Mouse (Mus musculus): ENCODE data around the gene Kif14.

- TF ChIP-seq CTCF (IDR thresholded peaks at IDR 0.05) (no peak), EP300 (IDR thresholded peaks at IDR 0.05) (no peak)
These were observed 38.8 kb upstream of the Kif14 start for GRCm38 (mm10) chr1:136427166-136427969.

Data from lung, postnatal 0 days (tissue).